Mouse (Mus musculus) hindbrain, embryonic 12.5 days (tissue): ENCODE results near the gene Clip3. TPM values are rescaled to one million over a fixed set of nuclear protein-coding genes. Genes with fewer than 3 reads are reported as not detected.
A peak's percentile ranks its signal among the peaks of the same experiment; 100 is the strongest.

Experiments used
- ATAC-seq: fragments of 200-750 bp; cut with Nextera tagmentation; 2 replicates; pipeline ENCODE4 v1.8.0; 2017; ENCODE audit warnings: moderate TSS enrichment; ENCODE audit not compliant: low FRiP score
- H3K27ac ChIP-seq: fragments of 300-500 bp; sonication (generic); 2 replicates; pipeline ENCODE4 v1.5.1; 2016; ENCODE audit warnings: mild to moderate bottlenecking
- H3K27me3 ChIP-seq: fragments of 300-500 bp; sonication (generic); 2 replicates; pipeline ENCODE4 v1.6.1; 2016; ENCODE audit warnings: mild to moderate bottlenecking
- H3K36me3 ChIP-seq: fragments of 300-500 bp; sonication (generic); 2 replicates; pipeline ENCODE4 v1.6.1; 2016; ENCODE audit warnings: mild to moderate bottlenecking
- H3K4me1 ChIP-seq: fragments of 300-500 bp; sonication (generic); 2 replicates; pipeline ENCODE4 v1.6.1; 2016
- H3K4me2 ChIP-seq: fragments of 300-500 bp; sonication (generic); replicated peaks from 2 replicates; pipeline ENCODE4 v1.6.1; 2016; ENCODE audit warnings: mild to moderate bottlenecking
- H3K4me3 ChIP-seq: fragments of 300-500 bp; sonication (generic); 2 replicates; pipeline ENCODE4 v1.5.1; 2016; ENCODE audit warnings: mild to moderate bottlenecking
- H3K9ac ChIP-seq: fragments of 300-500 bp; sonication (generic); 2 replicates; pipeline ENCODE4 v1.6.1; 2016; ENCODE audit warnings: mild to moderate bottlenecking, moderate library complexity
- H3K9me3 ChIP-seq: fragments of 300-500 bp; sonication (generic); replicated peaks from 2 replicates; pipeline ENCODE4 v1.6.1; 2016; ENCODE audit warnings: mild to moderate bottlenecking
- WGBS: fragments of 180-500 bp; shearing (Covaris S2); methylation state at CpG from one replicate; pipeline ENCODE4 v1.1.7; 2016; 5-methylcytosine and 5-hydroxymethylcytosine counted together
- polyA plus RNA-seq: library from polyadenylated mRNA; unstranded; fragments of >200 nt; fragmentation: Nextera tagmentation; extraction: Ambion mirVana; gene quantifications from 2 replicates; pipeline ENCODE4 v1.2.1, GENCODE M21; 2016

The Clip3 gene
- polyA plus RNA-seq, 1 experiment from 2014 or later: 74.8 TPM

DNA sequence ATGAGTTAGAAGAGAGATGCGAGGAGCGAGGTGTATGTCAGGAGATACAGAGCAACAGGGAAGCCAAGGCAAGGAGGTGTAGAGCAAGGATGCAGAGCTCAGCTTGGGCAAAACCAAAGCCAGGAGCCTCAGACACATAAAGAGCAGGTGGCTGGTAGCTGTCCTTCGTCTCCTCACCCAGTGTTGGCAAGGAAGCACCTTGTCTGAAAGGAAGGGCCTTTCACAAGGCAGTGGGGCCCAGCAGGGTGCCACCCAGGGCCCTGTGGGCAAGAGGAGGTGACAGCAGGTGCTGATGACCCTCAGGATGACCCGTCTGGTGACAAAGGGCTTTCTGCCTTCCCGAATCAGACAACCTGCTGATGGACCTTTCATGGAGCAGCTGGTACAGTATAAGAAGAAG is 43.0 kb downstream of the Clip3 start:
- Histone ChIP-seq H3K9me3 (no peaks in the 10 kb centered on the region), H3K4me1 (peaks cover 10% of the 10 kb centered on the region), H3K36me3 (no peaks in the 10 kb centered on the region), H3K27me3 (peaks cover 29% of the 10 kb centered on the region), H3K4me3 (no peak overlapping the region), H3K9ac (no peak overlapping the region), H3K27ac (no peak overlapping the region), H3K4me2 (no peak overlapping the region)
- ATAC-seq: no peak
- WGBS: 60% methylated on average over 5 of the region's 5 CpGs

DNA sequence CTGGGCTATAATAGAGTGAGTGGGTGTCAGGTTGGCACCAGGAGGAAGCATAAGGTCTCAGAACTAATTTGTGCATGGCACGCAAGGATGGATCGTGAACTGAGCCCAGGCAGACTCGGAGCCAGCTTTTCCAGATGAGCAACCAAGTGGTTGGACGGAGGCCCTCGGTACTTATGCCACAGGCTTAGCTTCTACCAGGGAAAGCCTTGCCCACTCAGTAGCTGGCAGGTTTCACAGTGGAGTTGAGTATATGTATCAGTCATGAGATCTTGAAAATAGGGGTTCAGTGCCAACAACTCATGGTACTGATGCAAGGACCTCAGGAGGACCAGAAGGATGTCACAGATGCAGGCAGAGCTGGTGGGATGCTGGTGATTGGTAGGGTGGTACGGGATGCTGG is 44.2 kb downstream of the Clip3 start:
- H3K36me3 ChIP-seq: no peaks in the 10 kb centered on the region
- H3K4me3 ChIP-seq: no peak overlapping the region
- H3K4me2 ChIP-seq: no peak overlapping the region
- 83% methylated on average over 6 of the region's 6 CpGs for whole genome bisulfite sequencing
- H3K27me3 ChIP-seq: peaks cover 29% of the 10 kb centered on the region
- H3K9ac ChIP-seq: no peak overlapping the region
- no peak overlapping the region for H3K27ac ChIP-seq
- H3K9me3 ChIP-seq: no peaks in the 10 kb centered on the region
- no peak for ATAC-seq
- H3K4me1 ChIP-seq: peaks cover 10% of the 10 kb centered on the region

DNA sequence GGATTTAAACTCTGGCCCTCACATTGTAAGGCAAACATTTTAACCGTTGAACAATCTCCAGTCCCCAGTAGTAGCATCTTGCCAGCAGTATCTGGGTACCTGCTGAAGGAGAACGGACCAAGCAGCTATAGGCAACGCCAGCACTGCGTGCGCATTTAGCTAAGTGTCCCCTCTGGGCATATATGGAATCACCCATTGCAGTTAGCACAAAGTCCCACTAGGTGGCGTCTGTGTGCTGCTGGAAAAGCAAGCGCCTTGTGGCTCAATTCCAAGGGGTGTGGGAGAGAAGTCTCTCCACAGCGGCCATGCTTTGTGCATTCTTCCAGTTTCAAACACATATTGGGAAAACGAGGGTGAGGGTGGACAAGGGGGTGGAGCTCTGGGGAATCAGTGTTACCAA is 44.9 kb downstream of the Clip3 start:
- 3% methylated on average over 9 of the region's 9 CpGs for WGBS
- Histone ChIP-seq H3K4me2 (no peak overlapping the region), H3K9ac (no peak overlapping the region), H3K36me3 (no peaks in the 10 kb centered on the region), H3K27me3 (peaks cover 29% of the 10 kb centered on the region), H3K4me1 (peaks cover 9% of the 10 kb centered on the region), H3K9me3 (no peaks in the 10 kb centered on the region), H3K4me3 (no peak overlapping the region), H3K27ac (no peak overlapping the region)
- ATAC-seq: peak; percentile 23; the same call in 1 of the 2 replicates

DNA sequence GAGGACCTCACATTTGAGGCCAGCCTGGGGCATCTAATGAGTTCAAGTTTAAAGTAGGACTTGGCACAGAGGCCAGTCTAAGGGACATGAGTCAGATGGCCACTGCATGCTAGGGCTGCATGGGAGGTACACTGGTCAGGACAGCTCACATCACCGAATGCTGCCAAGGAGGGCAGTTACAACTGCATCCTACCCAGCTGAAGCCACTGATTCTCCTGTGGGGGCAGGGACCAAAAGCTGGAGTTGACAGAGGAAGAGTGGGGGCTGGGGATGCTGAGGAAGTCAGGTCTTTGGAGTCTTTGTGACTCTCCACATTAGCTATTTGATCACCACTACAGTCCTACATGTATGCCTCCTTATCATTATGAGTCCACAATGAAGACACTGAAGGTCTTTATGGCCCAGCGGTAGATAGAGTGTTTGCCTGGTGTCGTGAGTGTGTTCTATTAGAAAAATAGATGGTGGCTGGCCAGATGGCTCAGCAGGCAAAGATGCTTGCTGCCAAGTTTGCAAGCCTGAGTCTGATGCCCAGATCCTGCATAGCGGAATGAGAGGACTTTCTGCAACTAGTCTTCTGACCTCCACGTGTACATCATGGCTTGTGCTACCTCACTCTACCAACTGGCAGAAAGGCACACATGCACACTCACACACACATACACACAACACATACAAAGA is 48.0 kb downstream of the Clip3 start:
- Histone ChIP-seq H3K4me1 (no peaks in the 10 kb centered on the region), H3K9ac (no peak overlapping the region), H3K36me3 (no peaks in the 10 kb centered on the region), H3K27ac (no peak overlapping the region), H3K9me3 (no peaks in the 10 kb centered on the region), H3K4me2 (no peak overlapping the region), H3K27me3 (peaks cover 19% of the 10 kb centered on the region), H3K4me3 (no peak overlapping the region)
- ATAC-seq: no peak
- 75% methylated on average over 5 of the region's 5 CpGs for WGBS

DNA sequence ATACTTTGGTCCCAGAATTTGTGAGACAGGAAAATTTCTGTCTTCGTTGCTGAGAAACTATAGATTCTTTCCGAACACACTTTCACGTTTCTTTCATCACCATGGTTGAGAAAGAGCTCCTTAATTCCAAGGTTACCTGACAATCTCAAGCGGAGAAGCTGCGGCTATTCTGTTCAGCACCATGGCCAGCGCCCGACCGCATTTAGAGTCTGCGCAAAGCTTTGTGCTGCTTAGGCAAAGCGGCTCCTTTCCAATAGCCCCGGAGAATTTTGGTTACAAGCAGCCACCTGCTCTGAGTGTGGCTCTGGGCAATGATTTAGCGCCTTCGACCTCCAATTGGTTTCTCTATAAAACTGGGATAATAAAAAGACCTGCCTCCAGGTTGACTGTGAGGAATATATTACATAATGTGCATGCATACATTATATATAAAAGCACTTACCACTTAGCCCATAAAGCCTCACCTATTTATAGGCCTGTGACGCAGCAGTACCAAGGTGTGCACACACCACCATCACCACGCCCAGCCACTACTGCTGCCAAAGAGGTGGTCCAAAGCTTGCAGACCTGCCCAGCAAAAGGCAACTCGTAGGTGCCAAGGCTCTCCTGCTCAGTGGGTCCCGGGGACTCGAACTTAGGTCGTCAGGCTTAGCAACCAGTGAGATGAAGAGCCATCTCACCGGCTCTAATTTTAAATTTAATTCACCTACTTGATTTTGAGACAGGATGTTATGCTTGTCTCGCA is 55.3 kb downstream of the Clip3 start:
- Histone ChIP-seq H3K27me3 (peaks cover 48% of the 10 kb centered on the region), H3K27ac (no peak overlapping the region)
- 30% methylated on average over 21 of the region's 21 CpGs for WGBS

DNA sequence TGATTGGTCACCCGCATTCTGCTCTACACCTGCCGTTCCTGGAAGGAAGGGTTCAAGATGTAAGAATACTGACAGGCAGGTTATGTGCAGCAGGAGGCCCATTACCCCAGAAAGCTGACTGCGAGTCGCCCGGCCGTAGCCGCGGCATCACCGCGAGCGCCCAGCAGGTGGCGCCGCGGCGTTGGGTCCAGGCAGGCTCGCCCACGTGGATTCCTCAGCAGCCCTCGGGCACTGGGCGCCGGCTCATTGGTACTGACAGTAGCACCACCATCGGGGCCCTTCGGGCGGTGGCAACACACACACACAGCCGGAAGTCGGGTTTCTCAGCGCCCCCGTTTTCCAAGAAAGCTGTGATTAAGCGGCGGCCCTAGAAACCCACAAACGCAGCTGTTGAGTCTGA is 56.3 kb downstream of the Clip3 start:
- peak overlapping the region; percentile 33 for H3K4me2 ChIP-seq
- no peaks in the 10 kb centered on the region for H3K9me3 ChIP-seq
- 2% methylated on average over 30 of the region's 30 CpGs for WGBS
- peak; percentile 71 for ATAC-seq
- no peaks in the 10 kb centered on the region for H3K4me1 ChIP-seq
- no peaks in the 10 kb centered on the region for H3K36me3 ChIP-seq
- H3K9ac ChIP-seq: no peak overlapping the region
- no peak overlapping the region for H3K4me3 ChIP-seq
- H3K27me3 ChIP-seq: peaks cover 48% of the 10 kb centered on the region
- no peak overlapping the region for H3K27ac ChIP-seq

More for the DNA sequence above, 55.3 kb downstream of the Clip3 start:
- Histone ChIP-seq H3K4me2 (no peak overlapping the region), H3K9ac (no peak overlapping the region), H3K36me3 (no peaks in the 10 kb centered on the region), H3K4me3 (no peak overlapping the region), H3K9me3 (no peaks in the 10 kb centered on the region), H3K4me1 (no peaks in the 10 kb centered on the region)
- ATAC-seq: no peak

DNA sequence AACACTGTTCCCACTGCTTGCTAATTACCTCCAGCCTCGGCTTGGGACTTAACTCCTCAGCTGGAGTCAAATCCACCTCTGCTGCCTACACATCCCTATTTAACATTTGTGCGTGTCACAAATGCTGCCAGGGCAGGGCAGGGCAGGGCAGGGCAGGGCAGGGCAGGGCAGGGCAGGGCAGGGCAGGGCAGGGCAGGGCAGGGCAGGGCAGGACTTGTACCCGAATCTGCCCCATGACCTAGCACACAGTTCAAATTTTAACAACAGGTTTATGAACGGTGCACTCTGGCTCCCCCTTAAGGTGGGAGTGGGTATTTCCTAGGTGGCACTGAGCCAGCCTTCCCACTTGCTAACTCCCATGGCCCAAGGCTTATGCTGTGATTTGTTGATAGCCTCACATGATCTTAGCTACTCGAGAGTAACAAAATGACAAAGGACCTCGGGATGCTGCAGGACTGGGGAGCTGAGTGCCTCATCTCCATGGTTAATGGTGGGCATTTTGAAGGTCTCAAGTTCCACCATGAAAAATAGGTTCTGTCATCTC is 61.8 kb downstream of the Clip3 start:
- Histone ChIP-seq H3K36me3 (peaks cover 18% of the 10 kb centered on the region), H3K4me3 (no peak overlapping the region), H3K4me2 (no peak overlapping the region), H3K9me3 (no peaks in the 10 kb centered on the region), H3K27me3 (peaks cover 24% of the 10 kb centered on the region), H3K4me1 (peaks cover 17% of the 10 kb centered on the region), H3K9ac (no peak overlapping the region), H3K27ac (no peak overlapping the region)
- 16% methylated on average over 6 of the region's 6 CpGs for WGBS
- ATAC-seq: peak; percentile 58

DNA sequence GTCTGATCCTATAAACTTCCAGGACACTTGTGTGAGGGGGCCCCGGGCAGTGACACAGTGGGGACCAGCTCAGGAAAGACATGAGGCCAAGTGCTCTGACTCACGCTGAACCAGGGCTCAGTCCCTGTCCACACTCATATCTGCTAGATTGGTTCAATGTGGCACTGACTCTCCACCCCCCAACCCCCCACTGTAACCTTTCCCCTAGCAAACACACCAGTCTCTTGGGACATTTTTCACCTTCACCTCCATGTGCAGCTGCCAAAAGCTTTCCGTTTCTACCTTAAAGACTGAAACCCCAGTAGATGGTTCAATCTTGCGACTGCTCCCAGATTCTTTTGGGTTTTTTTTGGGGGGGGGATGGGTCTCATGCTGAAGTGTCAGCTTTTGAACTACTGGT is 62.5 kb downstream of the Clip3 start:
- Histone ChIP-seq H3K9ac (no peak overlapping the region; the same call in 1 of the 2 replicates), H3K4me1 (peaks cover 19% of the 10 kb centered on the region), H3K4me2 (no peak overlapping the region), H3K9me3 (no peaks in the 10 kb centered on the region), H3K36me3 (peaks cover 18% of the 10 kb centered on the region), H3K27me3 (peaks cover 18% of the 10 kb centered on the region), H3K27ac (no peak overlapping the region), H3K4me3 (no peak overlapping the region)
- ATAC-seq: no peak
- WGBS: 80% methylated on average over 4 of the region's 4 CpGs

Other genes starting within 250 kb of the Clip3 start
- 7.1 and 7.2 TPM in 2 replicates for gene Zfp14, start 240.3 kb upstream of the Clip3 start, polyA plus RNA-seq
- gene Zfp82, start 218.8 kb upstream of the Clip3 start, polyA plus RNA-seq: 9.8 and 10.1 TPM in 2 replicates
- gene Gm26920, start 201.3 kb upstream of the Clip3 start, polyA plus RNA-seq: 0.80 and 0.82 TPM in 2 replicates
- gene Zfp566, start 201.2 kb upstream of the Clip3 start, polyA plus RNA-seq: 13.7 and 16.2 TPM in 2 replicates
- 121 and 126 TPM in 2 replicates for gene Zfp260, start 197.0 kb upstream of the Clip3 start, polyA plus RNA-seq
- gene Zfp382, start 169.8 kb upstream of the Clip3 start, polyA plus RNA-seq: 14.0 and 14.6 TPM in 2 replicates
- gene Zfp146, start 122.0 kb upstream of the Clip3 start, polyA plus RNA-seq: 17.6 and 20.2 TPM in 2 replicates
- gene Cox7a1, start 107.6 kb upstream of the Clip3 start, polyA plus RNA-seq: 3.5 and 3.6 TPM in 2 replicates
- 78.0 and 80.0 TPM in 2 replicates for gene Capns1, start 92.9 kb upstream of the Clip3 start, polyA plus RNA-seq
- 135 and 149 TPM in 2 replicates for gene Polr2i, start 59.8 kb upstream of the Clip3 start, polyA plus RNA-seq
- gene Tbcb, start 59.5 kb upstream of the Clip3 start, polyA plus RNA-seq: 272 and 275 TPM in 2 replicates
- gene Ovol3, start 56.0 kb upstream of the Clip3 start, polyA plus RNA-seq: not detected in 2 replicates
- 0.48 and 0.77 TPM in 2 replicates for gene Thap8, start 11.6 kb upstream of the Clip3 start, polyA plus RNA-seq
- 7.2 and 7.4 TPM in 2 replicates for gene Wdr62, start 11.3 kb upstream of the Clip3 start, polyA plus RNA-seq
- 87.1 and 93.5 TPM in 2 replicates for gene Alkbh6, start 17.0 kb downstream of the Clip3 start, polyA plus RNA-seq
- 36.9 and 39.2 TPM in 2 replicates for gene Syne4, start 23.1 kb downstream of the Clip3 start, polyA plus RNA-seq
- 0.33 and 0.49 TPM in 2 replicates for gene E130208F15Rik, start 30.0 kb downstream of the Clip3 start, polyA plus RNA-seq
- gene Sdhaf1, start 32.2 kb downstream of the Clip3 start, polyA plus RNA-seq: 22.3 and 23.4 TPM in 2 replicates
- gene Lrfn3, start 71.0 kb downstream of the Clip3 start, polyA plus RNA-seq: 9.3 and 10.1 TPM in 2 replicates
- gene Tyrobp, start 122.0 kb downstream of the Clip3 start, polyA plus RNA-seq: 17.7 and 19.7 TPM in 2 replicates
- 0.57 and 0.86 TPM in 2 replicates for gene Hcst, start 128.1 kb downstream of the Clip3 start, polyA plus RNA-seq
- 1.3 and 2.2 TPM in 2 replicates for gene Nfkbid, start 130.0 kb downstream of the Clip3 start, polyA plus RNA-seq
- 348 and 365 TPM in 2 replicates for gene Aplp1, start 153.8 kb downstream of the Clip3 start, polyA plus RNA-seq
- gene Kirrel2, start 166.0 kb downstream of the Clip3 start, polyA plus RNA-seq: 16.1 and 23.9 TPM in 2 replicates
- gene Nphs1, start 166.6 kb downstream of the Clip3 start, polyA plus RNA-seq: 3.8 and 5.2 TPM in 2 replicates
- not detected in 2 replicates for gene Prodh2, start 201.9 kb downstream of the Clip3 start, polyA plus RNA-seq
- gene Arhgap33, start 243.3 kb downstream of the Clip3 start, polyA plus RNA-seq: 88.6 and 98.9 TPM in 2 replicates